Mouse (Mus musculus) CH12.LX (cell line): ENCODE measurements around the gene Mcpt1. TPM values are rescaled to one million over a fixed set of nuclear protein-coding genes. Genes with fewer than 3 reads are reported as not detected.
"Not testable (repeated sequence)": the region's sequence is repeated elsewhere in the genome, so short reads cannot be mapped to it uniquely, and the experiment has no call there.

Experiments used
- DNase-seq: peaks from one replicate; pipeline ENCODE4 v3.0.0-alpha.2; 2013; ENCODE audit errors: extremely low read depth
- H3K27ac ChIP-seq: 2 replicates; pipeline ENCODE4 v1.5.1; 2012; ENCODE audit warnings: low read depth, mild to moderate bottlenecking, control low read depth, moderate library complexity; ENCODE audit not compliant: insufficient read depth
- H3K27me3 ChIP-seq: replicated peaks from 2 replicates; pipeline ENCODE3; 2012; ENCODE audit warnings: inconsistent platforms
- H3K36me3 ChIP-seq, 2 experiments: replicated peaks in 1 of 2; 2 replicates each; pipeline versions ENCODE3 to v1.6.1; 2012; ENCODE audit warnings: inconsistent platforms in 1 of 2, low read length in 1 of 2, mild to moderate bottlenecking in 1 of 2, mixed read lengths in 1 of 2, moderate library complexity in 1 of 2; ENCODE audit not compliant: control insufficient read depth in 1 of 2, insufficient read depth in 1 of 2
- H3K4me1 ChIP-seq, 2 experiments: 2 replicates each; pipeline ENCODE4 v1.6.1; 2012; ENCODE audit warnings: inconsistent platforms in 1 of 2, moderate library complexity in 1 of 2; ENCODE audit not compliant: insufficient read depth in 2 of 2, control insufficient read depth in 1 of 2
- H3K4me2 ChIP-seq: 2 replicates; pipeline ENCODE4 v1.6.1; 2012; ENCODE audit warnings: low read depth, mild to moderate bottlenecking, control low read depth; ENCODE audit not compliant: poor library complexity, insufficient read depth, severe bottlenecking
- H3K4me3 ChIP-seq, 3 experiments: fragments of 150-350 bp in 1 of 3; sonication (generic) in 1 of 3; replicated peaks in 1 of 3; 2 replicates each; pipeline versions ENCODE3 to v1.5.1; 2011 to 2012; ENCODE audit warnings: low read depth in 2 of 3, low read length in 2 of 3, mild to moderate bottlenecking in 2 of 3, moderate library complexity in 2 of 3, control low read depth in 1 of 3, improper control_type of control experiment in 1 of 3, inconsistent platforms in 1 of 3, mixed read lengths in 1 of 3; ENCODE audit not compliant: poor library complexity in 1 of 3
- H3K79me2 ChIP-seq: replicated peaks from 2 replicates; pipeline ENCODE4 v1.6.1; 2012; ENCODE audit warnings: mild to moderate bottlenecking, moderate library complexity; ENCODE audit not compliant: control insufficient read depth, poor library complexity, insufficient read depth, severe bottlenecking; ENCODE audit errors: extremely low read depth
- H3K9ac ChIP-seq: 2 replicates; pipeline ENCODE4 v1.6.1; 2012; ENCODE audit warnings: low read depth, mild to moderate bottlenecking, control low read depth, moderate library complexity; ENCODE audit not compliant: insufficient read depth
- H3K9me3 ChIP-seq: replicated peaks from 2 replicates; pipeline ENCODE3; 2012; ENCODE audit warnings: low read length, inconsistent platforms, mixed read lengths
- CTCF ChIP-seq, 2 experiments: IDR thresholded peaks in 1 of 2; conservative IDR thresholded peaks in 1 of 2; 2 replicates each; pipeline ENCODE4 v1.5.1; 2011 to 2012; ENCODE audit warnings: low read depth in 2 of 2, low read length in 2 of 2, improper control_type of control experiment in 1 of 2, inconsistent platforms in 1 of 2, mild to moderate bottlenecking in 1 of 2, moderate library complexity in 1 of 2
- EP300 ChIP-seq: IDR thresholded peaks from 2 replicates; pipeline ENCODE4 v1.6.1; 2011; ENCODE audit warnings: low read length, improper control_type of control experiment
- IRF4 ChIP-seq: IDR thresholded peaks from 2 replicates; pipeline ENCODE4 v1.6.1; 2014; ENCODE audit warnings: low read depth, mild to moderate bottlenecking, inconsistent platforms, low read length, improper control_type of control experiment
- KAT2A ChIP-seq: IDR thresholded peaks from 2 replicates; pipeline ENCODE4 v1.6.1; 2012; ENCODE audit warnings: low read length, improper control_type of control experiment, inconsistent platforms; ENCODE audit not compliant: insufficient replicate concordance
- TBP ChIP-seq: conservative IDR thresholded peaks from 2 replicates; pipeline ENCODE4 v1.6.1; 2011; ENCODE audit warnings: low read depth, low read length, improper control_type of control experiment
- TCF12 ChIP-seq: IDR thresholded peaks from 2 replicates; pipeline ENCODE4 v1.6.1; 2014; ENCODE audit warnings: low read depth, mild to moderate bottlenecking, inconsistent platforms, low read length, improper control_type of control experiment
- dilution Hi-C: fragments of 300-500 bp; cut with MboI; formaldehyde crosslinking; loops from 2 replicates; pipeline ENCODE4 v1.14.3; 2020; ENCODE audit warnings: low sequenced_read_pairs; ENCODE audit not compliant: extremely low pct_unique_long_range_greater_than_20kb, extremely low pct_ligation_motif_present
- in situ Hi-C: fragments of 300-500 bp; cut with MboI; formaldehyde crosslinking; loops from 3 replicates; pipeline ENCODE4 v1.14.3; 2019; ENCODE audit warnings: low sequenced_read_pairs, low pct_ligation_motif_present, low pct_unique_long_range_greater_than_20kb, mixed read lengths
- polyA plus RNA-seq: library from polyadenylated mRNA; unstranded; fragments of >175 nt; gene quantifications from 2 replicates; pipeline ENCODE4 v1.2.1, GENCODE M21; 2012; ENCODE audit warnings: low read depth; ENCODE audit not compliant: insufficient read length
- total RNA-seq, 2 experiments: library from RNA; depleted of rRNA; stranded (reverse); fragments of 300-350 nt in 1 of 2; fragments of >200 nt in 1 of 2; gene quantifications; 2 replicates each; pipeline ENCODE4 v1.2.3; 2012 to 2014

Gene Mcpt1
- 0.17 TPM in 1 of 2 replicates, not detected in the other for total RNA-seq (2012; rRNA removed)
- 0.66 and 1.0 TPM in 2 replicates for total RNA-seq (2014; rRNA removed)
- polyA plus RNA-seq = 0.39 and 0.41 TPM in 2 replicates

DNA sequence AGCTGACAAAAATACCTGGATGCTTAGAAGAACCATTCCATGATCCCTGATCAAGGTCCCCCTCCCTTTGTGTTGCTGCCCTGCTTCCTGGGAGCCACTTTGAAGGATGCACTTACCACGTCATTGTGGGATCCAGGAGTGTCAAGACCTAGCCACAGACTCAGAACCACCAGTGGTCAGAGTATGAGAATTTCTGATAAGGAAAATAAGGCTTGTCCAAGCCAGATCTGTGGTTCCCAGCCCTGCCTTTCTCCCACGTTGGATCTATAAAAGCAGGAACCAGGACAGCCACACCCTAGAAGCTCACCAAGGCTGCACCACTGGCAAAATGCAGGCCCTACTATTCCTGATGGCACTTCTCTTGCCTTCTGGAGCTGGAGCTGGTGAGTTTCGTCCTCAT is at the start of gene Mcpt1:
Gene Mcpt1 (plus strand): TSS at position 301 of the 400 bp plus-strand sequence.
- H3K9ac ChIP-seq, H3K9me3 ChIP-seq, H3K27me3 ChIP-seq, DNase-seq, H3K79me2 ChIP-seq, dilution Hi-C loops, H3K4me3 ChIP-seq, H3K4me2 ChIP-seq, H3K36me3 ChIP-seq, H3K27ac ChIP-seq, in situ Hi-C loops: not testable (repeated sequence)
- H3K4me1 ChIP-seq = peaks cover 26 to 41% of the 10 kb centered on the region in 2 experiments

DNA sequence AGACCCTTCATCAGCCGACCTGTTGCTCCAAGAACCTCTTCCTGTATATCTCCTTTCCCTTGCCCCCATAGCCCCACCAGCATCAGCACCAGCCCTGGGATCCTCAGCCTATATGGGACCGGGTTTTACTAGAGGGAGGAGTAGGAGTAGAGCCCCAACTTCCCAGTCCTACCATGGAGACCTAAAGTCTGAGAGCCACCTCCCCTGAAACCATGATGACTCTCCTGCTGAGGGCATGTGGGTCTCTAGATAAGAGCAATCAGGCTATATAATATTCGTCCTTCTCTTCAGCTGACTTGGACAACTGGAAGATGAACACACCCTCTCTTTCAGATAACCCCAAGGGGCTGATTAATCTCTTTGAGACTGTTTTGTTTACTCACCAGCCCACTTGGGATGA is 30.3 kb upstream of the Mcpt1 start:
- H3K9me3 ChIP-seq, H3K4me3 ChIP-seq, H3K4me2 ChIP-seq, H3K36me3 ChIP-seq, in situ Hi-C loops, H3K27me3 ChIP-seq, H3K27ac ChIP-seq, DNase-seq, dilution Hi-C loops, H3K9ac ChIP-seq, H3K79me2 ChIP-seq: not testable (repeated sequence)
- H3K4me1 ChIP-seq = peaks cover 0 to 18% of the 10 kb centered on the region in 2 experiments; a peak in 3 of 4 replicates

DNA sequence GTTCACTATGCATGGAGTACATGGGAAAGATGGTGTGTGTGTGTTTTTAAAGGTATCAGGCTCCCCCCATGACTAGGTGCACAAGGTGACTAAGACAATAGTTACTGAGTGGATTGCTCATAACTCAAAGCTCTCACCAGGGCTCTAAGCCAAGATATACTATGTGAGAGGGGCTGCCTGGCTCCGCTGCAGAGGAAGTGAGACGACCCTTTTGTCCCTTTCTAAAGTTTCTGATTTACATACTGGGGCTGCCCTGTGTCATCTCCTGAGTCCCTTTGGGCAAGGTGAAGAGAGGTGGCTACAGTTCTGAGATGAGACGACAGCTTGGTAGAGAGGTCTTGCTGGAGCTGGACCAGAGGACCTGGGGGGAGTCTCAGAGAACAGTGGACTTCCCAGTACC is 4.6 kb upstream of the Mcpt1 start:
- H3K27ac ChIP-seq = peak overlapping the region; percentile 72; the same call in 1 of the 2 replicates
- H3K27me3 ChIP-seq = no peaks in the 10 kb centered on the region
- no peaks in the 10 kb centered on the region for H3K36me3 ChIP-seq
- peaks cover 23 to 28% of the 10 kb centered on the region in 2 experiments for H3K4me1 ChIP-seq
- H3K9me3 ChIP-seq = no peaks in the 10 kb centered on the region
- in situ Hi-C loops (no loop called here), dilution Hi-C loops (no loop called here)
- no peak overlapping the region for H3K4me3 ChIP-seq
- H3K79me2 ChIP-seq = no peaks in the 10 kb centered on the region
- peak overlapping the region; percentile 21 for H3K4me2 ChIP-seq
- DNase-seq = peak; percentile 39
- TF ChIP-seq TCF12 (peak; percentile 31; the same call in 1 of the 2 replicates), CTCF (conservative IDR thresholded peaks at IDR 0.05 in 1 of 2, IDR thresholded peaks at IDR 0.05 in 1 of 2; ENCODE audit: low read depth in 2 of 2, low read length in 2 of 2) (no peak), TBP (0 out of 2 replicates have a peak, but pooled peaks have one; percentile 25), EP300 (peak; percentile 56; the same call in 1 of the 2 replicates), IRF4 (peak; percentile 85)
- no peak overlapping the region for H3K9ac ChIP-seq

DNA sequence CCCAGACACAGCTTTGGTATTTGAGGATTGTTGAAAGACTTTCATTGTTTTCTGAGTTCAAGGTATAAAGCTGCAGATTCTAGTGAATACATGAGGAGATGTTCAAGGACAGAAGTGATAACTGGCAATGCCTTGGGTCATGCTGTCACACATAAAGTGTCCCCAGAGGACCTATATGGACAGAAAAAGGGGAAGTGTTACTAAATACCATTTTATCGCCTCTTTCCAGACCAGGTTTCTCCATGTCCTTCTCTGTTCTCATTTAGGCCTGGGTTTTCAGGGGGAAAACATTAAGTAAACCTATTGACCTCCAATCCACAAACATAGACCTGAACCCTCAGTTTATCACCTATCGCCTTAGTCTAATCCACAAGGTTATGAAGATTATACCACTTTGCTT is 3.8 kb upstream of the Mcpt1 start:
- no peaks in the 10 kb centered on the region for H3K9me3 ChIP-seq
- no peak overlapping the region for H3K4me3 ChIP-seq
- H3K36me3 ChIP-seq = no peaks in the 10 kb centered on the region
- H3K27ac ChIP-seq = peak overlapping the region; percentile 72; the same call in 1 of the 2 replicates
- no peaks in the 10 kb centered on the region for H3K79me2 ChIP-seq
- peak; percentile 55; the same call in 1 of the 2 replicates for TF ChIP-seq EP300
- no peak for TF ChIP-seq KAT2A
- peak; percentile 78 for TF ChIP-seq IRF4
- TF ChIP-seq, all 38 proteins: peak for 2
- DNase-seq = peak; percentile 40
- in situ Hi-C loops = no loop called here
- dilution Hi-C loops = no loop called here
- H3K27me3 ChIP-seq = no peaks in the 10 kb centered on the region
- no peak overlapping the region for H3K9ac ChIP-seq
- peaks cover 23 to 29% of the 10 kb centered on the region in 2 experiments for H3K4me1 ChIP-seq
- H3K4me2 ChIP-seq = 0 out of 2 replicates have a peak overlapping the region, but pooled peaks have one; percentile 21
